Mouse (Mus musculus) CD4-positive, CD25-positive, alpha-beta regulatory T cell, adult 4 months (primary cell): ENCODE measurements around the gene Sema3b. TPM values are rescaled to one million over a fixed set of nuclear protein-coding genes. Genes with fewer than 3 reads are reported as not detected.

Experiments used
- ATAC-seq: one replicate; pipeline ENCODE4 v1.8.0; 2017
- polyA plus RNA-seq, 2 experiments: library from polyadenylated mRNA; unstranded; fragments of 100-300 nt; shearing (Covaris generic); gene quantifications; one replicate each; pipeline ENCODE4 v1.2.1; 2017

The Sema3b gene
- polyA plus RNA-seq = not detected

- ATAC-seq = no peak
Measured at GRCm38 (mm10) chr9:107608741-107609432, at the start of gene Sema3b. Gene Sema3b, minus strand, starts transcription at chr9:107609229.

- no peak for ATAC-seq
Measured at GRCm38 (mm10) chr9:107658096-107658495, 49.1 kb upstream of the Sema3b start.

DNA sequence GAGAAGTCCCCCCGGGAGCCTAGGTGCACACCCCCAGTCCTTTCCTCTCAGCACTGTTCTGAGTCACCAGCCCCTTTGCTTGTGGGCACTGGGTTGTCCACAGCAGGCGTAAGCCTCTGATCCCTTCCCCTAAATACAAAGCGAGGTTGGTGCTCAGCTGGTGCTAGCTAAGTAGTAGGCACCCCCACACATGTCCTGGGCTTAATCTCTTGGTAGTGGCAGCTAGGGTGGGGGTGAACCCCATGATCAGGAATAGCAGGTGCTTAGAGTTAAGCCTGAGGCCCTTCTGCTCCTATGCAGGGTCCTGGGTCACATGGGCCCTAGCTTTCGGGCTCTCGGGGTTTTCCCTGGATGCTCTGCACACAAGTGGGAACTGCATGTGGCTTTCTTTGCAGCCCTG lies 48.1 kb upstream of the Sema3b start:
- ATAC-seq = no peak

- ATAC-seq = no peak
Measured at GRCm38 (mm10) chr9:107654585-107654984, 45.6 kb upstream of the Sema3b start.

GRCm38 (mm10) chr9:107653474-107653873 lies 44.4 kb upstream of the Sema3b start:
- ATAC-seq = no peak

- no peak for ATAC-seq
Measured at GRCm38 (mm10) chr9:107650708-107651481, 41.9 kb upstream of the Sema3b start.

GRCm38 (mm10) chr9:107650225-107650624 lies 41.2 kb upstream of the Sema3b start:
- no peak for ATAC-seq

DNA sequence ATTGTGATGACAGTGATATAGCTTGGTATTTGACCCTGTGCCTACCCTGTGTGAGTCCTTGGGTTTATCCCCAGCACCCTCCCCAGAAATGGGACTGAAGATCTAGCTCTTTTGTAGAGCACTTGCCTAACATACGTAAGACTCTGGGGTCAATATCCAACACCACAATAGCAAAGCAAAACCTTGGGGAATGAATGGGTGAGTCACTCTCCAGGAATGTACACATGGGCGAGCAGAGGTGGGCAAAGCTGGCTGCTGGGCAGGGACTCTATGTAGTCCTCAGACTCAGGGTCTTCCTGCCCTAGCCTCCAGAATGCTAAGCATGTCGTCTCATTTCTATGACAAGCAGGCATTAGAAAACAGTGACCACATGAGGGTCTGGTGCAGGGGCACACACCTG lies 39.7 kb upstream of the Sema3b start:
- ATAC-seq = no peak

DNA sequence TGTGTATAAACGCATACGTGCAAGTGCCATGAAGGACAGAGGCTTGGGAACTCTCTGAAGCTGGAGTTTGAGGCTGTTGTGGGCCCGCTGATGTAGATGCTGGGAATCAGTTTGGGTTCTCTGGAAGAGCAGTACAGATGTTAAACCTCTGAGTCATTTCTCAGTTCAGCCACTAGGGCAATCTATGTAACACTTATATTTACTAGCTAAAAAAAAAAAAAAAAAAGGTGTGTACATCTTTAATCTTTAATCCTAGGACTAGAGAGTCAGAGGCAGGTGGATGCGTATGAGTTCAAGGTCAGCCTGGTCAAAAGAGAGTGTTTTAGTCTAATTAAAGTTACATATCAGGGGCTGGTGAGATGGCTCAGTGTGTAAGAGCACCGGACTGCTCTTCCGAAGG lies 37.9 kb upstream of the Sema3b start:
- no peak for ATAC-seq

DNA sequence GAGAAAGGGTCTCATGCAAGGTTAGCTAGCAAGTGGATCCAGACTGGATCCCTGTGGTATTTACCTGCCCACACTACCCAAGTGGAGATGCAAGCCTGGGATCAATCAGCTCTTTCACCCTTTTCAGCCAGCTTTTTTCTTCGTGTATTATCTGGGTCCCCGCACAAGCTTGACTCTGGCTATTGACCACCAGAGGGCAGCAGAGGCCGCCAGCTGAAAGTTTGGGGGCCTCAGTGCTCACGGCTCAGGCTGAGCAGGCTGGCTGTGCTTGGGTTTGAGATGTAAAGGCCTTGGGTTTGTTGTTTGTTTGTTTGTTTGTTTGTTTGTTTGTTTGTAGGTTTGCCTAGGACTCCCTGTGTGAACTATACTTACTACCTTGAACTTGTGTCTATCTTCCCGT lies 36.5 kb upstream of the Sema3b start:
- peak; percentile 66 for ATAC-seq

DNA sequence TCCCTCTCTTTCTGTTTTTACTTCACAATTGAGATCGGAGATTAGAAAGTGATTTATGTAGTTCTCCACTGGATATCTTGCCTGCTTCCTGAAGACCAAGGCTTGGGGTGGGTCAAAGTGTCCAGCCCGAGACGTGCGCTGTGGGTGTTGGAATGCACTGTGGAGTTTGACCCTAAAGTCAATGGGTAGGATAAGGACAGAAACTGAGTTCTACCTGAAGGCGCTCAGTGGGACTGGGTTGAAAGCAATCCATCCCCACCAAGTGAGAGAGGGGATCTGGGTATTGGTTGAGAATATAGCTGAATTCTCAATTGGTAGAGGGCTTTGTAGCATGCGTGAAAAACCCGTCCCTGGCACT lies 36.1 kb upstream of the Sema3b start:
- ATAC-seq = no peak

DNA sequence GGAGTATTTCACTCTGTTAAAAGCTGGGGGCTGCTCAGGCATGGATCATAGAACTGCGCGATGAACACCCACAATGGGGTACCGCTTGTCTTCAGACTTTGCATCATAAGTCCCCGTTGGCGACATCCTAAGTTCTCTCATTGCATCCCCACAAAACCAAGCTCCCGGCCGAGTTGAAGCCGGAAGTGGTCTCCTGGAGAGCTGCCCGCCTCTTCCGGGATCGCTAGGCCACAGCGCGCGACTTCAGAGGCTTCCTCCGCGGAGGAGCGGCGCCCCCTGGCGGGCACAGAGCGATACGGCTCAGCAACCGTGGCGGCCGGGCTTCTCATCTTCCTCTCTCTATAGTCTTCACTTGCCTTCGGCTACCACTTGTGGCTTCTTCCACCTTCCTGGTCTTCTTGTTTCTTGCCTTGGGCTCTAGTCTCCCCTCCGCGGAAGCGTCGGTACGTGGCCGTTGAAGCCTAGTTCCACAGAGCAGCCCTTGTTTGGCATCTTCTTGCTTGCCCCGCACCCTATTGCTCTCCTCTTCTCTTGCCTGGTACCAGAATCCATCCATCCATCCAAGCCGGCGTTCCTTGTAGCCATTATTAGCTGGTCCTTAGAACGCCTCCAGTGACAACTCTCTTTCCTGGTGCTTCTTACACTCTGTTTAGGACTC lies 35.6 kb upstream of the Sema3b start:
- peak; percentile 92 for ATAC-seq

DNA sequence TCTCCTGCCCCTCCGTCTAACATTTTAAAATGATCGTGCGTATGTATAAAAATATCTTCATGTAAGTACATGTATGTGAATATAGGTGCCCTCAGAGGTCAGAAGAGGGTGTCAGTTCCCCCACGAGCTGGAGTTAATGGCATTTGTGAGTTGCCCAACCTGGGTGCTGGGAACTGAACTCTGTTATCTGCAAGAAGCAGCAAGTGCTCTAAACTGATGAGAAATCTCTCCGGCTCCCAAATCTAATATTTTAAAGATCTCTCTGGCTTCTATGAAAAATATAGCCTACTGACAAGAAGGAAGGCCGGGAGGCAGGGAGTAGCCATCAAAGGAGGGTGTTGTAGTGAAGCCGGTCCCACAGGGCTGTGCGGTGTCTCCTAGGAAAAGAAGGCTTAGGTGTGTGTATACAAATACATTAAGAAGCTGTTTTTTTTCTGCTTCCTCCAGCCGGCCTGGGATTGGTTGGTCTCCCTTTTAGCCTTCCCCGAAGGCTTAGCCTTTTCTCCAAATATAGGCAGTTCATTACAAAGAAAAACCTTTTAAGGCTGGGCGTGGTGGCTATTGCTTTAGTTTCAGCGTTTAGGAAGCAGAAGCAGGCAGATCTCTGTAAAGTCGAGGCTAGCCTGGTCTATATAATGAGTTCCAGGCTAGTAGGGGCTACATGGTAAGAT lies 34.6 kb upstream of the Sema3b start:
- ATAC-seq = no peak

DNA sequence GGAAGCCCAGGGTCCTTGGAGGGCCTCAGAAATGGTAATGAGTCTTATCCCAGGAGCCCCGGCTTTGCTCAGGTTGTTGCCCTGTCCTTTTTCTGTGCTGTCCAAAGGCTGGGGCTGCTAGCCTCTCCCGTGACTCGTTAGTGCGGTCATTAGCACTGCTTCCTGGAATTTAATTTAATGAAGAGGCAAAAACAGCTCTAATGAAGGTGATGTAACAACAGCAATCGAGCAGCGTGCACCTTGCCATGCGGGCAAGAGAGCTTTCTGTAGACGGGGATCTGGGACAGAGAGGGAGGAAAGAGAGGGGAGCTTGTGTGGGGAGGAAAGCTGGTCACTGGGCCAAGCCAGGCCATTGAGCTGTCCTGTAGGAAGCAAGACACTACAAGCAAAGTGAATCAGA lies 32.6 kb upstream of the Sema3b start:
- no peak for ATAC-seq

GRCm38 (mm10) chr9:107640257-107640772 lies 31.3 kb upstream of the Sema3b start:
- no peak for ATAC-seq

GRCm38 (mm10) chr9:107637070-107637469 lies 28.0 kb upstream of the Sema3b start:
- ATAC-seq = no peak

- peak; percentile 85 for ATAC-seq
Measured at GRCm38 (mm10) chr9:107635279-107636028, 26.4 kb upstream of the Sema3b start, which contains the start of gene Gnai2. Gene Gnai2, minus strand, starts transcription at chr9:107635367.

GRCm38 (mm10) chr9:107634406-107635278 lies 25.6 kb upstream of the Sema3b start:
- no peak for ATAC-seq

- peak; percentile 15 for ATAC-seq
Measured at GRCm38 (mm10) chr9:107633661-107634405, 24.8 kb upstream of the Sema3b start.

- ATAC-seq = peak; percentile 73
Measured at GRCm38 (mm10) chr9:107633091-107633660, 24.1 kb upstream of the Sema3b start.
